Mouse (Mus musculus): ENCODE measurements around the gene Gm14744.

DNA sequence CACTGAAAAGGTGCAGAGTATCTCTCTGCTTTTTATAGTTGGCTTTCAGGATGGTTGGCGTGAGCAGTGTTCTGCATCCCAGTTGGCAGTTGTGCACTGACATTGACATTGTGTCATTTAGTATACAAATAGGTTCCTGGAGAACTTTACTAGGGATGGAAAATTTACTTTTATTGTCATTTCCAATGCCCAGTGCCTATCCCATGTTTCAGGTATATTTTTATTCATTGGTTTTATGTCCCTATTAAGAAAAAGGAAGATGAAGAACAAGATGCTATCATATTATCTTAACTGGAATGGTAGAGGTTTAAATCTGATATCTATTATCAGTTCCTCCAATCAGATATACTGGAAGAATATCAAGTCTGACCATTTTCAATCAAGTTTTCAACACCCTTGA, 11.0 kb upstream of the Gm14744 start, which contains the start of gene Pbsn:
- TF ChIP-seq MYOG (IDR thresholded peaks at IDR 0.05; ENCODE audit: control insufficient read depth, extremely low read depth, insufficient read length) = no peak
- no peak for TF ChIP-seq CTCF (IDR thresholded peaks at IDR 0.05; ENCODE audit: control insufficient read depth, insufficient read depth, insufficient read length)

All from C2C12 (cell line).